Mouse (Mus musculus): Measurements from ENCODE around the gene Lgals9.

DNA sequence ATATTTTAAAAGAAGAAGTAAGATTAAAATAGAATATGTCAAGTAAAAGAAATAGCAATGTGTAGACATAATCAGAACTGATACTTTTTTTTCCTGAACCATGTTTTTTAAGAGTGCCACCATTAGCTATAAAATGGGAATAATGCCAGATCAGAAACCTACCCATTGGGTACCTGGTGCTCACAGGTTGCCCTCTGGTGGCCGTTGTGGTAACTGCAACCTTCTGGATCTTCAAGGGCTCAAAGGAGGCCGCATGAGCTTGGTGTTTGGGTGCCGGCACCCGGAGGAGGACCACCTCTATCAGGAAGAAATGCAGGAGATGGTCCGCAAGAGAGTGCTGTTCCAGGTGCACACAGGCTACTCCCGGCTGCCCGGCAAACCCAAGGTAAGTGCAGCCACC, 28.5 kb downstream of the Lgals9 start:
- TF ChIP-seq CTCF (IDR thresholded peaks at IDR 0.05; ENCODE audit: low read depth, low read length) (peak; percentile 80), POLR2A (IDR thresholded peaks at IDR 0.05; ENCODE audit: insufficient read depth, low read length) (no peak)

Measured in ES-Bruce4 (cell line).